Mouse (Mus musculus) limb, embryonic 14.5 days (tissue): ENCODE measurements around the gene Thsd4. TPM values are rescaled to one million over a fixed set of nuclear protein-coding genes. Genes with fewer than 3 reads are reported as not detected.

ENCODE experiments used
- ATAC-seq: fragments of 200-750 bp; cut with Nextera tagmentation; 2 replicates; pipeline ENCODE4 v1.8.0; 2017; ENCODE audit warnings: low read depth, moderate number of reproducible peaks, moderate TSS enrichment; ENCODE audit not compliant: low FRiP score
- DNase-seq: peaks from one replicate; pipeline ENCODE4 v3.0.0-alpha.2; 2015; ENCODE audit warnings: low spot score
- H3K27ac ChIP-seq: fragments of 300-500 bp; sonication (generic); replicated peaks from 2 replicates; pipeline ENCODE4 v1.5.1; 2014; ENCODE audit warnings: low read depth, mild to moderate bottlenecking, low read length, moderate library complexity, mixed read lengths
- H3K27me3 ChIP-seq: fragments of 300-500 bp; sonication (generic); 2 replicates; pipeline ENCODE4 v1.6.1; 2014; ENCODE audit warnings: low read length, mixed read lengths; ENCODE audit not compliant: control insufficient read depth, insufficient read depth
- H3K36me3 ChIP-seq: fragments of 300-500 bp; sonication (generic); 2 replicates; pipeline ENCODE4 v1.6.1; 2014; ENCODE audit warnings: mild to moderate bottlenecking, low read length, moderate library complexity, mixed read lengths; ENCODE audit not compliant: control insufficient read depth, insufficient read depth
- H3K4me1 ChIP-seq: fragments of 300-500 bp; sonication (generic); 2 replicates; pipeline ENCODE4 v1.6.1; 2014; ENCODE audit warnings: antibody characterized with exemption, low read length, mixed read lengths; ENCODE audit not compliant: control insufficient read depth, insufficient read depth
- H3K4me2 ChIP-seq: fragments of 300-500 bp; sonication (generic); replicated peaks from 2 replicates; pipeline ENCODE4 v1.6.1; 2014; ENCODE audit warnings: low read depth, mild to moderate bottlenecking, low read length, moderate library complexity; ENCODE audit not compliant: severe bottlenecking
- H3K4me3 ChIP-seq: fragments of 300-500 bp; sonication (generic); replicated peaks from 2 replicates; pipeline ENCODE4 v1.5.1; 2014; ENCODE audit warnings: low read length
- H3K9ac ChIP-seq: fragments of 300-500 bp; sonication (generic); 2 replicates; pipeline ENCODE4 v1.6.1; 2014; ENCODE audit warnings: mild to moderate bottlenecking, low read depth, low read length, moderate library complexity; ENCODE audit not compliant: severe bottlenecking
- H3K9me3 ChIP-seq: fragments of 300-500 bp; sonication (generic); 2 replicates; pipeline ENCODE4 v1.6.1; 2016; ENCODE audit warnings: low read length; ENCODE audit not compliant: control insufficient read depth
- POLR2A ChIP-seq: fragments of 200-500 bp; IDR thresholded peaks from 2 replicates; pipeline ENCODE4 v1.8.0; 2012; ENCODE audit warnings: inconsistent platforms, mild to moderate bottlenecking, moderate library complexity, borderline replicate concordance; ENCODE audit not compliant: insufficient read depth, insufficient read length; ENCODE audit errors: extremely low read depth
- WGBS: fragments of 180-500 bp; shearing (Covaris S2); extraction: QIAGEN DNeasy Blood & Tissue Kit; methylation state at CpG from one replicate; pipeline ENCODE4 v1.1.7; 2014; 5-methylcytosine and 5-hydroxymethylcytosine counted together
- polyA plus RNA-seq, 2 experiments: library from polyadenylated mRNA; depleted of rRNA in 1 of 2; stranded (reverse) in 1 of 2; unstranded in 1 of 2; fragments of >200 nt; fragmentation: Nextera tagmentation in 1 of 2; extraction: Ambion mirVana in 1 of 2; gene quantifications; 2 replicates each; pipeline versions ENCODE4 v1.2.1 to v1.2.3; 2012 to 2014

Thsd4 gene
- polyA plus RNA-seq, 2 experiments, result 30.8 to 31.2 TPM

DNA sequence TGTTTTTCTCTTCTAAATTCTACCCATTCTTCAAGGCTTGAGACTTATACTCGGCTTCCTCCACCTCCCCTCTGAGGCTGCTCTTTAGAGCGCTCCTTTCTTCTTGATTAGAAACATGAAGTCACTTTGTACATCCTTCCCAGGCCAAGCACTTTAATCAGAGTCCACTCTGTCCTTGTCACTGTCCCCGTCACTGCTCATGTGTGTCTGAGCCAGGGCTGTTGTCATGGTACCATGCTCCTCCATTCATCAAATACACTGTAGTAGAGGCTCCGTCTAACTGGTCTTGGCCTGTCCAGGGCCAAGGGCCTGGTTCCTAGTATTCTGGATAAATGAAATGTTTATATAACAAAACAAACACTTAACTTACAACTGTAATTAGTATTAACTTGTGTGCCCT, 494.6 kb downstream of the Thsd4 start:
- Histone ChIP-seq H3K4me3 (no peak overlapping the region), H3K36me3 (no peaks in the 10 kb centered on the region), H3K9ac (no peak overlapping the region), H3K4me1 (peaks cover 28% of the 10 kb centered on the region), H3K27ac (no peak overlapping the region), H3K27me3 (no peaks in the 10 kb centered on the region), H3K4me2 (no peak overlapping the region), H3K9me3 (no peaks in the 10 kb centered on the region)
- DNase-seq (no peak), ATAC-seq (no peak)
- 89% methylated on average over 4 of the region's 4 CpGs for WGBS
- no peak for TF ChIP-seq POLR2A

DNA sequence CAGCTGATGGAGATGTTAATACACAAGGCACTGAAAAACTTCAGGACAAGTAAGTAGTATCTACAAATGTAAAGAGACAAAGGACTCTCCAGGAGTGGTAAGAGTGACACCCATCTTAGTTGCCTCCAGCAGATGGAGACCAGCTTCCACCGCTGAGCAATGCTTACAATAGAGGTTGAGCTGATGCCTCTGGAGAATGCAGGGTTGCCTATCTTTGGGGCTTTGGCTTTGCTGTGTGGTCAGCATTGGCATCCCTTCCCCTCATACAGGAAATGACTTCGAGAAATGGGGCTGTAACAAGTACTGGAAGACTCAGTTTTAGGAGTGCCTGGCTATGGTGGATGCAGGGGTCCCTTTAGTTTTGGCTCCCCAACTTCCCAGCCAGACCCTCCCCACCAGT, 495.1 kb downstream of the Thsd4 start:
- no peak for DNase-seq
- no peak for TF ChIP-seq POLR2A
- Histone ChIP-seq H3K4me1 (peaks cover 33% of the 10 kb centered on the region), H3K9ac (no peak overlapping the region), H3K4me3 (no peak overlapping the region), H3K36me3 (no peaks in the 10 kb centered on the region), H3K27ac (no peak overlapping the region), H3K9me3 (no peaks in the 10 kb centered on the region), H3K27me3 (no peaks in the 10 kb centered on the region), H3K4me2 (no peak overlapping the region)
- ATAC-seq, result no peak
- 94% methylated on average over 2 of the region's 2 CpGs for WGBS

- H3K9ac ChIP-seq, result no peak overlapping the region
- WGBS, result 86% methylated on average over 6 of the region's 6 CpGs
- DNase-seq (no peak), ATAC-seq (no peak)
- H3K4me2 ChIP-seq, result no peak overlapping the region
- H3K4me3 ChIP-seq, result no peak overlapping the region
- no peak overlapping the region for H3K27ac ChIP-seq
- TF ChIP-seq POLR2A, result no peak
- H3K27me3 ChIP-seq, result no peaks in the 10 kb centered on the region
- no peaks in the 10 kb centered on the region for H3K9me3 ChIP-seq
- H3K36me3 ChIP-seq, result no peaks in the 10 kb centered on the region
- H3K4me1 ChIP-seq, result peaks cover 42% of the 10 kb centered on the region
Observed at GRCm38 (mm10) chr9:60025919-60026318, 495.9 kb downstream of the Thsd4 start.

DNA sequence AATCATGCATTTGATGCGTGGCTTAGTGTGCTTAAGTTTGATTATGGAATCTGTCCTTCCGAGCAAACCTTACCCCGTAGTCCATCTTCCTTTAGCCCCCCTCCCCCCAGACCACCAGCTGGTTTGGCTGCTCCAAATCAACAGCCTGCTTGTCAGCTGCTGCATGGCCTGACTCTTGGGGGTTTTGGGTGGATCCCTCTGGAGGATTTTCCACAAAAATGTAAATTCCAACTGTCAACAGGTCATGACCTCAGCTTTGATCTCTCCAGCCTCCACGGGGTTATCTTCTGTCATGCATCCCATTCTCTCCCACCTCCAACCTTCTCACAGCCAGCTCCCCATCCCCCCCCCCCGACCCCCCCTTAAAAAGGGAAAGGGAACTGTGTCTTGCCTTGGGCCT, 496.9 kb downstream of the Thsd4 start:
- WGBS, result 22% methylated on average over 5 of the region's 5 CpGs
- Histone ChIP-seq H3K36me3 (no peaks in the 10 kb centered on the region), H3K27me3 (no peaks in the 10 kb centered on the region), H3K27ac (no peak overlapping the region), H3K4me1 (peaks cover 43% of the 10 kb centered on the region), H3K4me2 (no peak overlapping the region), H3K4me3 (no peak overlapping the region), H3K9ac (no peak overlapping the region), H3K9me3 (no peaks in the 10 kb centered on the region)
- no peak for ATAC-seq
- no peak for TF ChIP-seq POLR2A
- no peak for DNase-seq

GRCm38 (mm10) chr9:60024545-60024944, 497.3 kb downstream of the Thsd4 start:
- 16% methylated on average over 5 of the region's 5 CpGs for WGBS
- no peak for ATAC-seq

GRCm38 (mm10) chr9:60022331-60022730, 499.5 kb downstream of the Thsd4 start:
- ATAC-seq, result peak; percentile 70
- Histone ChIP-seq H3K36me3 (no peaks in the 10 kb centered on the region; the same call in 1 of the 2 replicates), H3K4me1 (peaks cover 40% of the 10 kb centered on the region), H3K4me3 (no peak overlapping the region), H3K27me3 (no peaks in the 10 kb centered on the region), H3K4me2 (no peak overlapping the region), H3K9me3 (no peaks in the 10 kb centered on the region), H3K9ac (no peak overlapping the region), H3K27ac (peak overlapping the region; percentile 70)
- 62% methylated on average over 3 of the region's 3 CpGs for whole genome bisulfite sequencing
- no peak for TF ChIP-seq POLR2A
- peak; percentile 62 for DNase-seq

More at GRCm38 (mm10) chr9:60024545-60024944, 497.3 kb downstream of the Thsd4 start:
- Histone ChIP-seq H3K4me3 (no peak overlapping the region), H3K9me3 (no peaks in the 10 kb centered on the region), H3K27me3 (no peaks in the 10 kb centered on the region), H3K4me2 (no peak overlapping the region), H3K9ac (no peak overlapping the region), H3K36me3 (no peaks in the 10 kb centered on the region), H3K27ac (no peak overlapping the region; the same call in 1 of the 2 replicates), H3K4me1 (peaks cover 43% of the 10 kb centered on the region)
- DNase-seq, result no peak
- no peak for TF ChIP-seq POLR2A
